Mouse (Mus musculus) C2C12 (cell line): ENCODE measurements around the gene Gm2026. TPM values are rescaled to one million over a fixed set of nuclear protein-coding genes. Genes with fewer than 3 reads are reported as not detected.
"Not testable (repeated sequence)": the region's sequence is repeated elsewhere in the genome, so short reads cannot be mapped to it uniquely, and the experiment has no call there.

Experiments
- H3K27me3 ChIP-seq: one replicate; pipeline ENCODE4 v1.6.1; 2011; ENCODE audit not compliant: control insufficient read depth, insufficient read depth, insufficient read length
- H3K36me3 ChIP-seq: one replicate; pipeline ENCODE4 v1.6.1; 2011; ENCODE audit not compliant: control insufficient read depth, insufficient read depth
- H3K4me3 ChIP-seq: one replicate; pipeline ENCODE4 v1.5.1; 2011; ENCODE audit warnings: mild to moderate bottlenecking, control low read depth; ENCODE audit not compliant: poor library complexity, insufficient read depth, severe bottlenecking
- H3K79me2 ChIP-seq: one replicate; pipeline ENCODE4 v1.6.1; 2011; ENCODE audit not compliant: control insufficient read depth, insufficient read depth
- H3K79me3 ChIP-seq: one replicate; pipeline ENCODE4 v1.6.1; 2011; ENCODE audit warnings: low read depth, control low read depth
- H3ac ChIP-seq: one replicate; pipeline ENCODE3; 2011; ENCODE audit warnings: low read depth; ENCODE audit not compliant: control insufficient read depth, insufficient read length
- long read RNA-seq, 2 experiments: library from polyadenylated mRNA; unstranded; transcript quantifications; one replicate each; pipeline ENCODE4 v2.0.0; 2019 to 2020
- polyA plus RNA-seq: library from polyadenylated mRNA; unstranded; fragments of >200 nt; fragmentation: generic; extraction: Trizol; gene quantifications from one replicate; pipeline ENCODE4 v1.2.1, GENCODE M21; 2012; ENCODE audit warnings: missing spikeins

The Gm2026 gene
- 1.4 TPM for polyA plus RNA-seq
- long read RNA-seq, experiment 1, partial matches to known transcripts, result 0 of 5 reads
- long read RNA-seq, experiment 1, other reads (novel, unspliced or antisense), result 2 of 5 reads
- long read RNA-seq, experiment 2, partial matches to known transcripts, result 0 of 4 reads
- long read RNA-seq, experiment 2, other reads (novel, unspliced or antisense), result 0 of 4 reads

GRCm38 (mm10) chr2:175965031-175965430, at the start of gene Gm2026:
Gm2026 (plus strand) TSS chr2:175965331.
- not testable (repeated sequence) for H3K27me3 ChIP-seq, H3K79me3 ChIP-seq

GRCm38 (mm10) chr2:175931000-175931399, 34.1 kb upstream of the Gm2026 start, which contains the start of gene Zfp966:
Zfp966 (minus strand) TSS chr2:175931100.
- H3K36me3 ChIP-seq, H3K27me3 ChIP-seq, H3K4me3 ChIP-seq, H3ac ChIP-seq, H3K79me2 ChIP-seq, H3K79me3 ChIP-seq: not testable (repeated sequence)

More at GRCm38 (mm10) chr2:175965031-175965430, at the start of gene Gm2026:
- not testable (repeated sequence) for H3K36me3 ChIP-seq, H3K4me3 ChIP-seq, H3K79me2 ChIP-seq, H3ac ChIP-seq

Other genes with a start within 250 kb of the Gm2026 start
- gene Gm2007, start 223.8 kb upstream of the Gm2026 start, polyA plus RNA-seq, result not detected
- gene Gm14288, start 164.2 kb upstream of the Gm2026 start, polyA plus RNA-seq, result 1.4 TPM
- gene Gm6710, start 96.1 kb upstream of the Gm2026 start, polyA plus RNA-seq, result 2.7 TPM
- gene Zfp966, start 34.2 kb upstream of the Gm2026 start, polyA plus RNA-seq, result 0.84 TPM
- 1.3 TPM for gene Gm2004, start 184.5 kb downstream of the Gm2026 start, polyA plus RNA-seq